Mouse (Mus musculus) kidney, postnatal 0 days (tissue): ENCODE measurements at regions not wholly inside any gene's neighbourhood (a gene's known extent, or its start where the extent isn't known, plus 50 kb on each side); places are given as distances from the start of the nearest gene placed in this dataset.

Experiments
- ATAC-seq: fragments of 200-750 bp; cut with Nextera tagmentation; replicated peaks from 2 replicates; pipeline ENCODE4 v1.8.0; 2017; ENCODE audit warnings: low read depth, moderate number of reproducible peaks, moderate TSS enrichment, moderate library complexity; ENCODE audit not compliant: low FRiP score
- DNase-seq: peaks from one replicate; pipeline ENCODE4 v3.0.0-alpha.2; 2016; ENCODE audit warnings: low spot score
- H3K27ac ChIP-seq: fragments of 300-500 bp; sonication (generic); 2 replicates; pipeline ENCODE4 v1.5.1; 2014; ENCODE audit warnings: mild to moderate bottlenecking
- H3K27me3 ChIP-seq: fragments of 300-500 bp; sonication (generic); 2 replicates; pipeline ENCODE4 v1.6.1; 2014; ENCODE audit warnings: low read length, mixed read lengths; ENCODE audit not compliant: insufficient read depth
- H3K36me3 ChIP-seq: fragments of 300-500 bp; sonication (generic); 2 replicates; pipeline ENCODE4 v1.6.1; 2014; ENCODE audit warnings: low read length, mixed read lengths; ENCODE audit not compliant: insufficient read depth
- H3K4me1 ChIP-seq: fragments of 300-500 bp; sonication (generic); replicated peaks from 2 replicates; pipeline ENCODE4 v1.6.1; 2014; ENCODE audit warnings: antibody characterized with exemption, low read length, mixed read lengths; ENCODE audit not compliant: insufficient read depth
- H3K4me2 ChIP-seq: fragments of 300-500 bp; sonication (generic); 2 replicates; pipeline ENCODE4 v1.6.1; 2014; ENCODE audit warnings: mild to moderate bottlenecking, low read length, moderate library complexity, mixed read lengths
- H3K4me3 ChIP-seq: fragments of 300-500 bp; sonication (generic); replicated peaks from 2 replicates; pipeline ENCODE4 v1.5.1; 2014; ENCODE audit warnings: low read depth, low read length
- H3K9ac ChIP-seq: fragments of 300-500 bp; sonication (generic); 2 replicates; pipeline ENCODE4 v1.6.1; 2014; ENCODE audit warnings: low read depth, low read length
- H3K9me3 ChIP-seq: fragments of 300-500 bp; sonication (generic); replicated peaks from 2 replicates; pipeline ENCODE4 v1.6.1; 2016; ENCODE audit warnings: low read length, inconsistent platforms, mixed read lengths
- CTCF ChIP-seq: IDR thresholded peaks from 2 replicates; pipeline ENCODE4 v1.5.1; 2016; ENCODE audit warnings: antibody characterized with exemption, low read depth, mild to moderate bottlenecking, moderate library complexity
- WGBS: fragments of 180-500 bp; shearing (Covaris S2); extraction: QIAGEN DNeasy Blood & Tissue Kit; methylation state at CpG from one replicate; pipeline ENCODE4 v1.1.7; 2014; 5-methylcytosine and 5-hydroxymethylcytosine counted together

DNA sequence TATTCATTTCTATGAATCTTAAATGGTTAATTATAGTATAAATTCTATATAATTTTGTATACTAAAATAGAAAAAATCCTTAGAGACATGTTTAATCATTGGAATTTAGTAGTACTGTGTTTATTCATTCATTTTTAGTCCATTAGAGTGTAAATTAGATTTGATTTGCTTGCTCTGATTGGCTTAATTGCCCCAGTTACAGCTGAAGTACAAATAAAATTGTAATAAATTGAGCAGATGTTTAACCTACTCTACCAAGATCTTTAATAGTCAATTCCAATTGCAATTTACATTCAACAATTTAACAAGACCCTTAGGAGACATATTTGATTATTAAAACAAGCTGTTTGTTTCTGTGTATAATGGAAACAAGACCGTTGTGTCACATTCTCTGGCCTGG lies 121.2 kb upstream of the Pter start:
- H3K4me2 ChIP-seq, result no peak overlapping the region
- TF ChIP-seq CTCF, result no peak
- H3K9ac ChIP-seq, result no peak overlapping the region
- H3K4me1 ChIP-seq, result no peaks in the 10 kb centered on the region
- no peak overlapping the region for H3K27ac ChIP-seq
- H3K36me3 ChIP-seq, result no peaks in the 10 kb centered on the region
- no peak overlapping the region for H3K4me3 ChIP-seq
- H3K9me3 ChIP-seq, result no peaks in the 10 kb centered on the region
- WGBS, result 96% methylated on average over 1 of the region's 1 CpGs
- no peak for ATAC-seq
- DNase-seq, result no peak
- no peaks in the 10 kb centered on the region for H3K27me3 ChIP-seq

DNA sequence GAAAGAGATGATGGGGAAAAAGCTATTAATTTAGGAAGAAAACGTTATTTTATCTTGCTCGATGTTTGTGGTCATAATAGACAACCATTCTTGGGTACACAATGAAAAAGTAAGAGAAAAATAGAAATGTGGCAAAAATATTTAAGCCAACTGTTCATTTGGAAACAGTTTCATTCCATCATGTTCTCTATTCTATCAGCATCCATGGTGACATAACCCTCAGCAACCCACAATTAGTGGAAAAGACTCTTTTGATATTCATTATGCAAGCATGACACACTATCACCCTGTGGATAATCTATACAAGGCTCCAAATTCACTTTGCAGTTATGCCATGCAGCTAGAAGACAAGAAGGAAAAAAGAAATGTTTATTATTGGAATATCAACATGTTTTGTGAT lies 118.7 kb upstream of the Pter start:
- no peak overlapping the region for H3K27ac ChIP-seq
- DNase-seq (no peak), ATAC-seq (no peak)
- no peaks in the 10 kb centered on the region for H3K27me3 ChIP-seq
- no peaks in the 10 kb centered on the region for H3K4me1 ChIP-seq
- 87% methylated on average over 2 of the region's 2 CpGs for WGBS
- no peak overlapping the region for H3K4me2 ChIP-seq
- no peak for TF ChIP-seq CTCF
- no peak overlapping the region for H3K4me3 ChIP-seq
- H3K9me3 ChIP-seq, result no peaks in the 10 kb centered on the region
- no peak overlapping the region for H3K9ac ChIP-seq
- H3K36me3 ChIP-seq, result no peaks in the 10 kb centered on the region

DNA sequence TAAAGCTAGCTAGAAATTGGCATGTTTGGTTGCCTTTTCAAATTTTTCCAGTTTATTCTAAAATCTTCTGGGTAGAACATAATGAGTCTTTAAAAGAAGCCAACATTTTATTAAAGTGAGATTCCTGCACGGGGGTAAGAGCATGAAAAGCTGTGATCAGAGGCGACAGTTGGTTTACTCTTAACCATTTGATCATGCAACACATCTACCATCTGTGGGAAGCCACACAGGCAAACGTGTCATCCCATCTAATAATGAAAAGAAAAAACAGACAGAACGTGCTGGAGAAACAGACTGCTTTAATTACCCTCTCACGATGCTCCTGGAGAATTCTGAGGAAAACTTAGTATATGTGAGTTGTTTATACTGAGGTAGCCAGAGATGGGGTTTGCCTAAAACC lies 115.4 kb upstream of the Pter start:
- 73% methylated on average over 5 of the region's 5 CpGs for WGBS
- no peak overlapping the region for H3K9ac ChIP-seq
- no peaks in the 10 kb centered on the region for H3K36me3 ChIP-seq
- H3K4me1 ChIP-seq, result no peaks in the 10 kb centered on the region
- ATAC-seq (no peak), DNase-seq (no peak)
- H3K27me3 ChIP-seq, result no peaks in the 10 kb centered on the region
- no peak overlapping the region for H3K4me3 ChIP-seq
- H3K4me2 ChIP-seq, result no peak overlapping the region
- no peak overlapping the region for H3K27ac ChIP-seq
- TF ChIP-seq CTCF, result no peak
- H3K9me3 ChIP-seq, result no peaks in the 10 kb centered on the region; the same call in 1 of the 2 replicates

DNA sequence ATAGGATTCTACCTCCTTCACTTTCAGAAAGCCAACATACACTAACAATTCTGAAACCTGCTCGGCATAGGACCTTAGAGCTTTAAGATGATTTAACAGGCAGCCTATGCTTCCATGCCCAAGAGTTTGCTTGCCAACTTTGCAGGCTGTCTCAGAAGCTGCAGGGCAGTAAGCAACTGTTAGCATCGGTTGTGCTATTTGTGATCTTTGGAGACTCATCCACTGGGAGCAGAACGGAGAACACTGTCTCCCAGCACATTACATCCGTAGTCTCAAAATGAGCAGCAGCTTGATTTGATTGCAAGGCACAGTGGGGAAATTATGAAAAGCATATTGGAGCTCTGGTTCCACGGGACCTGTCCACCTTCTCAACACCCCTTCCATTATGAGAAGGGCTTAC lies 108.5 kb upstream of the Pter start:
- H3K9me3 ChIP-seq, result no peaks in the 10 kb centered on the region; the same call in 1 of the 2 replicates
- no peaks in the 10 kb centered on the region for H3K27me3 ChIP-seq
- H3K4me3 ChIP-seq, result no peak overlapping the region
- H3K9ac ChIP-seq, result no peak overlapping the region
- H3K4me2 ChIP-seq, result no peak overlapping the region
- H3K4me1 ChIP-seq, result no peaks in the 10 kb centered on the region
- DNase-seq (no peak), ATAC-seq (no peak)
- no peaks in the 10 kb centered on the region for H3K36me3 ChIP-seq
- no peak for TF ChIP-seq CTCF
- no peak overlapping the region for H3K27ac ChIP-seq
- WGBS, result 83% methylated on average over 5 of the region's 5 CpGs

DNA sequence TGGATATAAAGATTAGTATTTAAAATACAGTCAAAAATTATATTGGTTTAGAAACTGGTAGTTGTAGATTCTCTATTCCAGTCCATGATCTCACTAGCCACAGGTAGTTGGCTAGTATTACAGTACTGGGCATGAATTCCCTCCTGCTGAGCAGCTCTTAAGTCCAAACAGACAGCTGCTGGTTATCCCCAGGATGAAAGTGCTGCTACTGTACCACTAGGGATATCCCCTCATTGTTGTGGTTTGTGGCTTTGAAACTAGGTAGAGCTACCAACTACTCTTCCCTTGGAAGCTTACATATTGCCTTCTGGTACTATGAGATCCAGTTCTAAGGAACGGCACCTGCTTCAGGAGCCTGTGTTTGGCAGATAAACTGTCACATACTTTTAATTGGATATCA lies 97.9 kb upstream of the Pter start:
- H3K27me3 ChIP-seq, result no peaks in the 10 kb centered on the region
- no peak for DNase-seq
- TF ChIP-seq CTCF, result no peak
- H3K9ac ChIP-seq, result no peak overlapping the region
- H3K36me3 ChIP-seq, result no peaks in the 10 kb centered on the region
- no peaks in the 10 kb centered on the region for H3K9me3 ChIP-seq
- H3K27ac ChIP-seq, result no peak overlapping the region
- no peak overlapping the region for H3K4me3 ChIP-seq
- H3K4me2 ChIP-seq, result no peak overlapping the region
- WGBS, result 94% methylated on average over 1 of the region's 1 CpGs
- H3K4me1 ChIP-seq, result no peaks in the 10 kb centered on the region
- no peak for ATAC-seq

DNA sequence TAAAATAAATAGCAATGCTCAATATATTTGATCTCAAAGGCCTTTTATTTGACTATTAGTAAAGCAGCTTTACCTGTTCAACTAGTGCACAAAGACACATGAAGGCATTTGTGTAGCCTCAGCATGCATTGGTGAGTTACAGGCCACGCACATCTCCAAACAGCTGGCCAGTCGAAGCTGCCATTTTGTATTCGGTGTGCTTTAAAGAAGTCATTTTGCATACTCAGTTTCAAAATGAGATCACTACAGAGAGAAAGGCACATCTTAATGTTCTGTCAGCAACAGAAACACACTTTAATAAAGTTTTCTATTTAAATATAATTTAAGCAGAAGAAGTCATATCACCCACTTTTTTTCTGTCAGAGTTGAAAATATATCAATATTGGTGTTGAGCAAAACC lies 90.3 kb upstream of the Pter start:
- Histone ChIP-seq H3K36me3 (no peaks in the 10 kb centered on the region), H3K9me3 (no peaks in the 10 kb centered on the region), H3K4me2 (no peak overlapping the region), H3K27ac (no peak overlapping the region), H3K27me3 (no peaks in the 10 kb centered on the region), H3K4me3 (no peak overlapping the region), H3K9ac (no peak overlapping the region), H3K4me1 (no peaks in the 10 kb centered on the region)
- no peak for ATAC-seq
- 93% methylated on average over 3 of the region's 3 CpGs for WGBS
- DNase-seq, result no peak
- no peak for TF ChIP-seq CTCF

DNA sequence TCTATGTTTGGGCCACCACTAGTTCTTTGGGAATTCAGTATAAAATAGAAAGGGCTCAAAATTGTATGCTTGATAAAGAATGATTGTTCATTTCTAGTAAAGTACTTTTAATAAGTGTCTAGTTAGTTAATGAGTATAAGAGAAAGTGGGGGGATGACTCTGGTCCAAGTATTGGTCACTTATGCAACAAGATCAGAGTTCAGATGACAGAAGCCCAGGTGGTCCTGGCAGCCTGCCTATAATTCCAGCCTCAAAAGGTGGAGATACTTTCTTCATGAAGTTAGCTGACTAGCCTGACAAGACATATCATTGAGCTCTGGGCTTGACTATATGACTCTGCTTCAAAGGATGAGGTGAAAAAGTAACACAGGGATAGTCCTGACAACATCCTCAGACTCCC lies 57.3 kb upstream of the Pter start:
- Histone ChIP-seq H3K36me3 (no peaks in the 10 kb centered on the region), H3K27me3 (no peaks in the 10 kb centered on the region), H3K9me3 (no peaks in the 10 kb centered on the region), H3K4me2 (no peak overlapping the region), H3K9ac (no peak overlapping the region), H3K4me1 (no peaks in the 10 kb centered on the region), H3K27ac (no peak overlapping the region), H3K4me3 (no peak overlapping the region)
- peak; percentile 63 for ATAC-seq
- no peak for TF ChIP-seq CTCF
- DNase-seq, result peak; percentile 11
